Mouse (Mus musculus) forebrain, embryonic 14.5 days (tissue): ENCODE data around the gene Ube2h. TPM values are rescaled to one million over a fixed set of nuclear protein-coding genes. Genes with fewer than 3 reads are reported as not detected.

Source experiments
- ATAC-seq: fragments of 200-750 bp; cut with Nextera tagmentation; 2 replicates; pipeline ENCODE4 v1.8.0; 2017; ENCODE audit warnings: mild to moderate bottlenecking, moderate library complexity
- DNase-seq: peaks from one replicate; pipeline ENCODE4 v3.0.0-alpha.2; 2015; ENCODE audit warnings: low spot score
- H3K27ac ChIP-seq: fragments of 300-500 bp; sonication (generic); 2 replicates; pipeline ENCODE4 v1.5.1; 2014; ENCODE audit warnings: low read depth, mild to moderate bottlenecking, control low read depth, low read length, moderate library complexity
- H3K27me3 ChIP-seq: fragments of 300-500 bp; sonication (generic); replicated peaks from 2 replicates; pipeline ENCODE4 v1.6.1; 2014; ENCODE audit warnings: low read length, control low read depth, mixed read lengths; ENCODE audit not compliant: control insufficient read depth, insufficient read depth
- H3K36me3 ChIP-seq: fragments of 300-500 bp; sonication (generic); 2 replicates; pipeline ENCODE4 v1.6.1; 2014; ENCODE audit warnings: low read length, control low read depth; ENCODE audit not compliant: control insufficient read depth, insufficient read depth
- H3K4me1 ChIP-seq: fragments of 300-500 bp; sonication (generic); 2 replicates; pipeline ENCODE4 v1.6.1; 2014; ENCODE audit warnings: antibody characterized with exemption, low read length, control low read depth; ENCODE audit not compliant: control insufficient read depth, insufficient read depth
- H3K4me2 ChIP-seq: fragments of 300-500 bp; sonication (generic); 2 replicates; pipeline ENCODE4 v1.6.1; 2014; ENCODE audit warnings: mild to moderate bottlenecking, control low read depth, low read length
- H3K4me3 ChIP-seq: fragments of 300-500 bp; sonication (generic); 2 replicates; pipeline ENCODE4 v1.5.1; 2014; ENCODE audit warnings: low read depth, low read length, control low read depth
- H3K9ac ChIP-seq: fragments of 300-500 bp; sonication (generic); 2 replicates; pipeline ENCODE4 v1.6.1; 2014; ENCODE audit warnings: mild to moderate bottlenecking, low read length, control low read depth, moderate library complexity
- H3K9me3 ChIP-seq: fragments of 300-500 bp; sonication (generic); replicated peaks from 2 replicates; pipeline ENCODE4 v1.6.1; 2016; ENCODE audit warnings: low read length, control low read depth, mixed read lengths; ENCODE audit not compliant: control insufficient read depth
- WGBS: fragments of 180-500 bp; shearing (Covaris S2); extraction: QIAGEN DNeasy Blood & Tissue Kit; methylation state at CpG from one replicate; pipeline ENCODE4 v1.1.7; 2014; 5-methylcytosine and 5-hydroxymethylcytosine counted together
- polyA plus RNA-seq: library from polyadenylated mRNA; unstranded; fragments of >200 nt; fragmentation: Nextera tagmentation; extraction: Ambion mirVana; gene quantifications from 2 replicates; pipeline ENCODE4 v1.2.1, GENCODE M21; 2014

Ube2h gene
- polyA plus RNA-seq, 1 experiment from 2014 or later = 57.3 TPM

- 84% methylated on average over 5 of the region's 5 CpGs for WGBS
- Histone ChIP-seq H3K4me2 (no peak overlapping the region), H3K27ac (no peak overlapping the region), H3K4me3 (no peak overlapping the region), H3K9ac (no peak overlapping the region), H3K9me3 (no peaks in the 10 kb centered on the region), H3K27me3 (no peaks in the 10 kb centered on the region), H3K4me1 (no peaks in the 10 kb centered on the region), H3K36me3 (peaks cover 13% of the 10 kb centered on the region)
- no peak for ATAC-seq
- peak; percentile 9 for DNase-seq
Observed at GRCm38 (mm10) chr6:30245397-30245796, 58.9 kb downstream of the Ube2h start.

GRCm38 (mm10) chr6:30243347-30244007 lies 60.9 kb downstream of the Ube2h start:
- Histone ChIP-seq H3K9ac (no peak overlapping the region), H3K4me2 (no peak overlapping the region), H3K4me3 (no peak overlapping the region), H3K27me3 (no peaks in the 10 kb centered on the region), H3K9me3 (no peaks in the 10 kb centered on the region), H3K36me3 (peaks cover 20% of the 10 kb centered on the region), H3K4me1 (no peaks in the 10 kb centered on the region), H3K27ac (no peak overlapping the region)
- 92% methylated on average over 9 of the region's 9 CpGs for WGBS
- ATAC-seq = no peak
- no peak for DNase-seq

GRCm38 (mm10) chr6:30242928-30243327 lies 61.4 kb downstream of the Ube2h start:
- WGBS = 90% methylated on average over 4 of the region's 4 CpGs
- ATAC-seq = no peak
- H3K4me1 ChIP-seq = no peaks in the 10 kb centered on the region
- no peak overlapping the region for H3K27ac ChIP-seq
- no peak overlapping the region for H3K4me2 ChIP-seq
- no peak overlapping the region for H3K9ac ChIP-seq
- no peak for DNase-seq
- H3K9me3 ChIP-seq = no peaks in the 10 kb centered on the region
- no peaks in the 10 kb centered on the region for H3K27me3 ChIP-seq
- no peak overlapping the region for H3K4me3 ChIP-seq
- peaks cover 20% of the 10 kb centered on the region for H3K36me3 ChIP-seq

- Histone ChIP-seq H3K27ac (no peak overlapping the region), H3K9ac (no peak overlapping the region), H3K27me3 (no peaks in the 10 kb centered on the region), H3K9me3 (no peaks in the 10 kb centered on the region), H3K4me3 (no peak overlapping the region), H3K4me1 (no peaks in the 10 kb centered on the region), H3K36me3 (peaks cover 27% of the 10 kb centered on the region), H3K4me2 (no peak overlapping the region)
- DNase-seq (no peak), ATAC-seq (no peak)
- 93% methylated on average over 7 of the region's 7 CpGs for WGBS
Observed at GRCm38 (mm10) chr6:30240105-30240504, 64.2 kb downstream of the Ube2h start.

- H3K27ac ChIP-seq = no peak overlapping the region
- WGBS = 87% methylated on average over 6 of the region's 6 CpGs
- H3K4me2 ChIP-seq = no peak overlapping the region
- H3K36me3 ChIP-seq = peaks cover 27% of the 10 kb centered on the region
- no peaks in the 10 kb centered on the region for H3K27me3 ChIP-seq
- no peak for DNase-seq
- ATAC-seq = no peak
- no peak overlapping the region for H3K4me3 ChIP-seq
- no peaks in the 10 kb centered on the region for H3K9me3 ChIP-seq
- H3K9ac ChIP-seq = no peak overlapping the region
- H3K4me1 ChIP-seq = no peaks in the 10 kb centered on the region
Observed at GRCm38 (mm10) chr6:30239207-30239606, 65.1 kb downstream of the Ube2h start.

GRCm38 (mm10) chr6:30238079-30238478 lies 66.3 kb downstream of the Ube2h start:
- DNase-seq = no peak
- H3K27me3 ChIP-seq = no peaks in the 10 kb centered on the region
- H3K36me3 ChIP-seq = peaks cover 26% of the 10 kb centered on the region
- no peak for ATAC-seq
- H3K4me3 ChIP-seq = no peak overlapping the region
- H3K4me1 ChIP-seq = no peaks in the 10 kb centered on the region
- no peak overlapping the region for H3K27ac ChIP-seq
- H3K9me3 ChIP-seq = no peaks in the 10 kb centered on the region
- no peak overlapping the region for H3K9ac ChIP-seq
- no peak overlapping the region for H3K4me2 ChIP-seq
- WGBS = 95% methylated on average over 2 of the region's 2 CpGs

DNA sequence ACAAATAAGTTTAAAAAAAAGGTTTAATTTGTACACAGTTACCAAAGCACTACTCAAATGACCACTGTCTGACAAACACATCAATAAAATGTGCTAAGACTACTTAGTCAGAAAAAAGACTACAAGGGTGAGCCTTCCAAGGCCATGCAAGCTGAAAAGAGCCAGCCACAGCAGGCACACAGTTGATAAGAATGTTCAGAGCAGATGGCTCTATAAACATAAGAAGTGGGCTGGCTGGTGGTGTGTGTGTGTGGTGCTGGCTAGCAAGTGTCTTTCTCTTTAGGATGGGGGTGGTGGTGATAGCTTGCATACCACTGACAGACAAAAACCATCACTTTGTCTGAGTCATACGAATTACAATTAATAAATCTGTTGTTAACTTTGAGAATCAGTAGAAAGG lies 67.8 kb downstream of the Ube2h start:
- no peaks in the 10 kb centered on the region for H3K27me3 ChIP-seq
- 92% methylated on average over 1 of the region's 1 CpGs for WGBS
- H3K27ac ChIP-seq = no peak overlapping the region

DNA sequence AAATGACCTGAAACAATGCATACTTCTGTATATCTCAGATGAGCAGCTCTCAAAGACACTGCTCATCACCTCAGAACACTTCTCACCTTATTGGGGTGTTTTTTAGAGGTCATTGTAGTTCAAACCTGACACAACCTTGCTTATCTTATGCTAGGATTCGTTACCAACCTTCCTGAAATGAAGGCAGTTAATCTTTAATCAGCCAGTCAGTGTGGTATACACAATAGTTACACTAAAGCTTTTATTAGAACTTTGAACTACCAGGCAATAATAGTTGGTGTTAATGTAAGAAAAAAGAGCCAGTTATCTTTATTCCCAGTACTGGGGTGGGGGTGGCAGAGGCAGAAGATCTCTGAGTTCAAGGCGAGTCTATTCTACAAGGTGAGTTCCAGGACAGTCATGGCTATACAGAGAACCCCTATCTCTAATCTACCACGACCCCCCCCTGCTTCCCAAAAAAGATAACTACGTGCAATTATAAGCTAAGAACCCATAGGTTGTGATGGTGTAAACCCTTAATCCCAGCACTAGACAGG lies 72.5 kb downstream of the Ube2h start:
- Histone ChIP-seq H3K4me1 (no peaks in the 10 kb centered on the region), H3K36me3 (0 out of 2 replicates have a peak, but pooled peaks cover 10% of the 10 kb centered on the region), H3K9ac (no peak overlapping the region), H3K4me2 (no peak overlapping the region), H3K27me3 (no peaks in the 10 kb centered on the region), H3K27ac (no peak overlapping the region), H3K4me3 (no peak overlapping the region), H3K9me3 (no peaks in the 10 kb centered on the region)
- DNase-seq (no peak), ATAC-seq (no peak)
- 94% methylated on average over 4 of the region's 4 CpGs for WGBS

More for the DNA sequence above, 67.8 kb downstream of the Ube2h start:
- H3K36me3 ChIP-seq = peaks cover 27% of the 10 kb centered on the region
- no peak for ATAC-seq
- no peak overlapping the region for H3K9ac ChIP-seq
- H3K4me1 ChIP-seq = no peaks in the 10 kb centered on the region
- no peak overlapping the region for H3K4me2 ChIP-seq
- H3K4me3 ChIP-seq = no peak overlapping the region
- H3K9me3 ChIP-seq = no peaks in the 10 kb centered on the region
- DNase-seq = peak; percentile 24

DNA sequence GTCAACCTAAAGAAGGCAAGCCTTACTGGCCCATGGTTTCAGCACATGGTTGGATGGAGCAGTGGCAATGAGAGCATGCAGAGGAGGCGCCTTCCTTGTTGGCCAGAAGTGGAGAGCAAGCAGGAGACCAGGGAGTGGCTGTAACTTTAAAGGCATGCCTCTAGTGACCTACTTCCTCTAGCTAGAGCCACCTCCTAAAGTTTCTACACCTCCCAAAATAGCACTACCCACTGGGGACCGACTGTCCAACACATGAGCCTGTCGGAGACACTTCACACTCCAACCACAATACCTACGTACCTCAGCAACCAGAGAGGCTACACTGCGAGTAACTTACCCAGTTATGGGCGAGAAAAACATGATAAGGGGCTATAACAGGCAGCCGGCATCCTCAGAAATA lies 74.1 kb downstream of the Ube2h start:
- no peaks in the 10 kb centered on the region for H3K9me3 ChIP-seq
- no peak overlapping the region for H3K4me3 ChIP-seq
- no peaks in the 10 kb centered on the region for H3K4me1 ChIP-seq
- H3K27me3 ChIP-seq = no peaks in the 10 kb centered on the region
- ATAC-seq (no peak), DNase-seq (no peak)
- WGBS = 84% methylated on average over 7 of the region's 7 CpGs
- H3K36me3 ChIP-seq = 0 out of 2 replicates have a peak, but pooled peaks cover 3% of the 10 kb centered on the region
- H3K27ac ChIP-seq = no peak overlapping the region
- H3K9ac ChIP-seq = no peak overlapping the region
- H3K4me2 ChIP-seq = no peak overlapping the region
